Mouse (Mus musculus) kidney, postnatal 0 days (tissue): Measurements from ENCODE around the gene Ryr3. TPM values are rescaled to one million over a fixed set of nuclear protein-coding genes. Genes with fewer than 3 reads are reported as not detected.

ENCODE experiments used
- ATAC-seq: fragments of 200-750 bp; cut with Nextera tagmentation; replicated peaks from 2 replicates; pipeline ENCODE4 v1.8.0; 2017; ENCODE audit warnings: low read depth, moderate number of reproducible peaks, moderate TSS enrichment, moderate library complexity; ENCODE audit not compliant: low FRiP score
- DNase-seq: peaks from one replicate; pipeline ENCODE4 v3.0.0-alpha.2; 2016; ENCODE audit warnings: low spot score
- H3K27ac ChIP-seq: fragments of 300-500 bp; sonication (generic); 2 replicates; pipeline ENCODE4 v1.5.1; 2014; ENCODE audit warnings: mild to moderate bottlenecking
- H3K27me3 ChIP-seq: fragments of 300-500 bp; sonication (generic); 2 replicates; pipeline ENCODE4 v1.6.1; 2014; ENCODE audit warnings: low read length, mixed read lengths; ENCODE audit not compliant: insufficient read depth
- H3K36me3 ChIP-seq: fragments of 300-500 bp; sonication (generic); 2 replicates; pipeline ENCODE4 v1.6.1; 2014; ENCODE audit warnings: low read length, mixed read lengths; ENCODE audit not compliant: insufficient read depth
- H3K4me1 ChIP-seq: fragments of 300-500 bp; sonication (generic); replicated peaks from 2 replicates; pipeline ENCODE4 v1.6.1; 2014; ENCODE audit warnings: antibody characterized with exemption, low read length, mixed read lengths; ENCODE audit not compliant: insufficient read depth
- H3K4me2 ChIP-seq: fragments of 300-500 bp; sonication (generic); 2 replicates; pipeline ENCODE4 v1.6.1; 2014; ENCODE audit warnings: mild to moderate bottlenecking, low read length, moderate library complexity, mixed read lengths
- H3K4me3 ChIP-seq: fragments of 300-500 bp; sonication (generic); replicated peaks from 2 replicates; pipeline ENCODE4 v1.5.1; 2014; ENCODE audit warnings: low read depth, low read length
- H3K9ac ChIP-seq: fragments of 300-500 bp; sonication (generic); 2 replicates; pipeline ENCODE4 v1.6.1; 2014; ENCODE audit warnings: low read depth, low read length
- H3K9me3 ChIP-seq: fragments of 300-500 bp; sonication (generic); replicated peaks from 2 replicates; pipeline ENCODE4 v1.6.1; 2016; ENCODE audit warnings: low read length, inconsistent platforms, mixed read lengths
- CTCF ChIP-seq: IDR thresholded peaks from 2 replicates; pipeline ENCODE4 v1.5.1; 2016; ENCODE audit warnings: antibody characterized with exemption, low read depth, mild to moderate bottlenecking, moderate library complexity
- WGBS: fragments of 180-500 bp; shearing (Covaris S2); extraction: QIAGEN DNeasy Blood & Tissue Kit; methylation state at CpG from one replicate; pipeline ENCODE4 v1.1.7; 2014; 5-methylcytosine and 5-hydroxymethylcytosine counted together
- polyA plus RNA-seq: library from polyadenylated mRNA; unstranded; fragments of >200 nt; fragmentation: Nextera tagmentation; extraction: Ambion mirVana; gene quantifications from 2 replicates; pipeline ENCODE4 v1.2.1, GENCODE M21; 2015

Ryr3 gene
- polyA plus RNA-seq, 1 experiment from 2014 or later, result 0.22 TPM

GRCm38 (mm10) chr2:112732942-112733341 lies 484.0 kb downstream of the Ryr3 start:
- TF ChIP-seq CTCF, result no peak
- H3K27me3 ChIP-seq, result no peaks in the 10 kb centered on the region
- no peaks in the 10 kb centered on the region for H3K4me1 ChIP-seq
- H3K9me3 ChIP-seq, result no peaks in the 10 kb centered on the region
- no peak for DNase-seq
- no peak overlapping the region for H3K27ac ChIP-seq
- no peak for ATAC-seq
- H3K4me3 ChIP-seq, result no peak overlapping the region
- no peak overlapping the region for H3K9ac ChIP-seq
- no peaks in the 10 kb centered on the region for H3K36me3 ChIP-seq
- 56% methylated on average over 2 of the region's 2 CpGs for WGBS
- H3K4me2 ChIP-seq, result no peak overlapping the region

GRCm38 (mm10) chr2:112727842-112728241 lies 489.1 kb downstream of the Ryr3 start:
- no peak overlapping the region for H3K27ac ChIP-seq
- 47% methylated on average over 6 of the region's 6 CpGs for WGBS
- no peak overlapping the region for H3K9ac ChIP-seq
- no peak for DNase-seq
- no peaks in the 10 kb centered on the region for H3K36me3 ChIP-seq
- H3K4me3 ChIP-seq, result no peak overlapping the region
- H3K9me3 ChIP-seq, result no peaks in the 10 kb centered on the region
- no peak for ATAC-seq
- TF ChIP-seq CTCF, result no peak
- H3K27me3 ChIP-seq, result no peaks in the 10 kb centered on the region
- no peaks in the 10 kb centered on the region for H3K4me1 ChIP-seq
- no peak overlapping the region for H3K4me2 ChIP-seq

- no peaks in the 10 kb centered on the region for H3K9me3 ChIP-seq
- H3K27ac ChIP-seq, result no peak overlapping the region
- H3K27me3 ChIP-seq, result no peaks in the 10 kb centered on the region
- H3K4me1 ChIP-seq, result no peaks in the 10 kb centered on the region
- WGBS, result 91% methylated on average over 1 of the region's 1 CpGs
- no peak overlapping the region for H3K4me2 ChIP-seq
- no peak for TF ChIP-seq CTCF
- H3K9ac ChIP-seq, result no peak overlapping the region
- H3K36me3 ChIP-seq, result no peaks in the 10 kb centered on the region
- DNase-seq (no peak), ATAC-seq (no peak)
- H3K4me3 ChIP-seq, result no peak overlapping the region
Observed at GRCm38 (mm10) chr2:112721217-112721616, 495.7 kb downstream of the Ryr3 start.

GRCm38 (mm10) chr2:112720715-112721114 lies 496.2 kb downstream of the Ryr3 start:
- H3K27ac ChIP-seq, result no peak overlapping the region
- H3K9me3 ChIP-seq, result no peaks in the 10 kb centered on the region
- no peak for TF ChIP-seq CTCF
- H3K4me2 ChIP-seq, result no peak overlapping the region
- no peak for ATAC-seq
- no peak for DNase-seq
- no peaks in the 10 kb centered on the region for H3K36me3 ChIP-seq
- no peak overlapping the region for H3K9ac ChIP-seq
- H3K4me3 ChIP-seq, result no peak overlapping the region
- no peaks in the 10 kb centered on the region for H3K4me1 ChIP-seq
- 42% methylated on average over 3 of the region's 3 CpGs for WGBS
- no peaks in the 10 kb centered on the region for H3K27me3 ChIP-seq

- Histone ChIP-seq H3K4me2 (no peak overlapping the region), H3K27ac (no peak overlapping the region), H3K36me3 (no peaks in the 10 kb centered on the region), H3K9ac (no peak overlapping the region), H3K4me3 (no peak overlapping the region), H3K4me1 (no peaks in the 10 kb centered on the region), H3K27me3 (no peaks in the 10 kb centered on the region), H3K9me3 (no peaks in the 10 kb centered on the region)
- TF ChIP-seq CTCF, result no peak
- 49% methylated on average over 4 of the region's 4 CpGs for WGBS
- DNase-seq, result no peak
- ATAC-seq, result no peak
Observed at GRCm38 (mm10) chr2:112714648-112715047, 502.2 kb downstream of the Ryr3 start.

- no peak overlapping the region for H3K27ac ChIP-seq
- no peak overlapping the region for H3K4me3 ChIP-seq
- H3K9me3 ChIP-seq, result no peaks in the 10 kb centered on the region
- 79% methylated on average over 5 of the region's 5 CpGs for WGBS
- no peaks in the 10 kb centered on the region for H3K36me3 ChIP-seq
- H3K27me3 ChIP-seq, result no peaks in the 10 kb centered on the region
- DNase-seq, result no peak
- H3K9ac ChIP-seq, result no peak overlapping the region
- no peak overlapping the region for H3K4me2 ChIP-seq
- no peak for ATAC-seq
- no peaks in the 10 kb centered on the region for H3K4me1 ChIP-seq
- no peak for TF ChIP-seq CTCF
Observed at GRCm38 (mm10) chr2:112681817-112682216, 535.1 kb downstream of the Ryr3 start.

- no peak overlapping the region for H3K4me2 ChIP-seq
- no peaks in the 10 kb centered on the region for H3K36me3 ChIP-seq
- no peaks in the 10 kb centered on the region for H3K27me3 ChIP-seq
- ATAC-seq (no peak), DNase-seq (no peak)
- H3K27ac ChIP-seq, result no peak overlapping the region
- WGBS, result 80% methylated on average over 1 of the region's 1 CpGs
- H3K4me1 ChIP-seq, result no peaks in the 10 kb centered on the region
- no peaks in the 10 kb centered on the region for H3K9me3 ChIP-seq
- H3K9ac ChIP-seq, result no peak overlapping the region
- no peak for TF ChIP-seq CTCF
- no peak overlapping the region for H3K4me3 ChIP-seq
Observed at GRCm38 (mm10) chr2:112677246-112677645, 539.6 kb downstream of the Ryr3 start.
